Mouse (Mus musculus): ENCODE data around the gene Bicral.
"Not testable (repeated sequence)": the region's sequence is repeated elsewhere in the genome, so short reads cannot be mapped to it uniquely, and the experiment has no call there.

GRCm38 (mm10) chr17:46846573-46846972 lies 11.7 kb downstream of the Bicral start:
- TF ChIP-seq POLR2A (IDR thresholded peaks at IDR 0.05; ENCODE audit: low read depth, low read length); CTCF (conservative IDR thresholded peaks at IDR 0.05; ENCODE audit: insufficient read depth, insufficient read length, low read depth, low read length): not testable (repeated sequence)
